Mouse (Mus musculus): ENCODE measurements around the gene Usp15.

Usp15 gene

GRCm38 (mm10) chr10:123175771-123176170 is 21.0 kb downstream of the Usp15 start:
- no peak for DNase-seq (ENCODE audit: low spot score)

- DNase-seq (ENCODE audit: low spot score): no peak
Measured at GRCm38 (mm10) chr10:123170898-123171297, 25.9 kb downstream of the Usp15 start.

GRCm38 (mm10) chr10:123165542-123165941 is 31.3 kb downstream of the Usp15 start:
- DNase-seq (ENCODE audit: low spot score): no peak

DNA sequence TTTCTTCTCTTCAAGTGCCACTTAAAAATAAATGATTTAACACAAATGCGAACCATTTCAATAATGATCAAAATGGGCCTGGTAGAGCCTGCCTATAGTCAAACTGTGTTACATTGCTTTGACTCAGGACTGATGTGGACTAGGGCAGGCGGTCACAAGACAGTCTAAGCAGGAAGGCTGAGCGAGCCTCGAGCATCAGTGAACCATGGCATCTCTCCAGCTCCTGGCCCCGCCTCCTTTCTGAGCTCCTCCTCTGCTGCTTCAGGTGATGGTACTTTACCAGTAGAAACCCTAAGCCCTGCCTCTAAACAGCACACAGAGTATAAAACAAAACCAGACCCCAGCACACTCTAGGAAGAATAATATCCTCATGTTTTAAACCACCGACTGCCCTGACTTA is 36.3 kb downstream of the Usp15 start:
- no peak for DNase-seq (ENCODE audit: low spot score)

DNA sequence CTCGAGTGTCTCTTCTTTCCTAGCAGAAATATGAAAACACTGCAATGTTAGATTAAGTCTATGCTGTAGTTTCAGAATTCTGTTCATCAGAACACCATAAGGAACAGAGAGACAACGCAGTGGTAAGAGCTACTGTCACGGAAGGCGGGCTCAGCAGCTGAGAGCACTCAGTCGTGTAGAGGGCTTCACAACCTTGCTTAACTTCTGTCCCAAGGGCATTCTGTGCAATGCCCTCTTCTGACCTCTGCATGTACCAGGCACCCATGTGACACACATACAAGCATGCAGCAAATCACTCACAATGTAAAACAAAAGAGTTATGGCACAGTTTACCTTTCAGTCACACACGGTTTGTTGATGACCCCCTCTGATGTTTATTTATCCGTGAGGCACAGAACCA is 37.5 kb downstream of the Usp15 start:
- DNase-seq (ENCODE audit: low spot score): no peak

- DNase-seq (ENCODE audit: low spot score): no peak
Measured at GRCm38 (mm10) chr10:123156392-123156791, 40.4 kb downstream of the Usp15 start.

DNA sequence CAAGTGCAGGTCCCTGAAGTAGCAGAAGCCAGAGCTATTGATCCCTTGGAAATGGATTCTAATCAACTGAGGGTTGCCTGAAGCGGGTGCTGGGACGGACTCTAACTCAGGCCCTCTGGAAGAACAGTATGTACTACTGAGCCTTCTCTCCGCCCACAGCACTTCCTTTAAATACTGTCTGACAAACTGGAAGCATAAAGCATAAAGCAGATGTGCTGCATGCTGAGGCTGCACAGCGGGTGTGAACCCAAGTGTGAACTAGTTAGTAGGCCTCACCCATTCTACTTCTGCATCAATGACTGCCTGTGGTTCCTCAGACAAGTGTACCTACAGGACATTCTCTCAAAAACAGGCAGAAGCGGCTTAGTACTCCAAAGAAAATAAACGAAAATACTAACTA is 41.0 kb downstream of the Usp15 start:
- DNase-seq (ENCODE audit: low spot score): no peak

DNA sequence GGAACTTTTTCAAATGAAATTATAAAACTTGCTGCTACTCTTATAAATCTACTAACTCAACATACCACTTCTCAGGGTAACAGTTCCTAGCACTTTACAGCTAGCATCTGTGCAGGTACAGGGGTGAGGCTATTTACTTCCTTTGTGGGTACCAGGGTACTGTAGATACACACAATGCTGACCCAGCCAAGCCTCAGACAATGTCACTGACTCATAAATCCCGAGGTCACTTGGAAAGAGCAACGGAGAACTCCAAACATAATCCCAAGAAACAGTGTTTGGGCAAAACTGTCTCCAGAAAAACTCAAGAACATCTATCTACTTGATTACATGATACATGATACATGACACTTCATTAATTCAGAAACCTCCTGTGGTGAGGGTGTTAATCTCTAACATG is 43.5 kb downstream of the Usp15 start:
- no peak for DNase-seq (ENCODE audit: low spot score)

GRCm38 (mm10) chr10:123148025-123148814 is 48.6 kb downstream of the Usp15 start:
- DNase-seq (ENCODE audit: low spot score): no peak

- no peak for DNase-seq (ENCODE audit: low spot score)
Measured at GRCm38 (mm10) chr10:123147180-123147579, 49.6 kb downstream of the Usp15 start.

GRCm38 (mm10) chr10:123146349-123146748 is 50.4 kb downstream of the Usp15 start:
- DNase-seq (ENCODE audit: low spot score): no peak

DNA sequence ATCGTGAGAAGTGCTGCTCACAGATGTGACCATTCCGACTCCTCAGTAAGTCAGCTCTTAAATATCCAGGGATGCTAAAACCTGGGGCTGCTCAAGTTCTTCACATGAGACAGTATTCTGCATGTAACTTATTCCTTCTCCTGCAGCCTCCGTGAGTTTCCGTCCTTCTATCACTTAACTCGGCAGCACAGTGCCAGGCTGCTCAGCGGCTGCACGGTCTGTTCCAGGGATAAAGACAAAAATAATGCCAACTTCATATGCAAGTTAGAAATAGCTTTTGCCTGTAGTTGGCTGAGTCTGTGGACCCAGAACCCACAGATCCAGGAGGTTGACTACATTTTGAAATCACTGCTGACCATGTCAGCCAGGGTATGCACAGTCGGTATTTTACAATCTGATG is 52.5 kb downstream of the Usp15 start:
- no peak for DNase-seq (ENCODE audit: low spot score)

DNA sequence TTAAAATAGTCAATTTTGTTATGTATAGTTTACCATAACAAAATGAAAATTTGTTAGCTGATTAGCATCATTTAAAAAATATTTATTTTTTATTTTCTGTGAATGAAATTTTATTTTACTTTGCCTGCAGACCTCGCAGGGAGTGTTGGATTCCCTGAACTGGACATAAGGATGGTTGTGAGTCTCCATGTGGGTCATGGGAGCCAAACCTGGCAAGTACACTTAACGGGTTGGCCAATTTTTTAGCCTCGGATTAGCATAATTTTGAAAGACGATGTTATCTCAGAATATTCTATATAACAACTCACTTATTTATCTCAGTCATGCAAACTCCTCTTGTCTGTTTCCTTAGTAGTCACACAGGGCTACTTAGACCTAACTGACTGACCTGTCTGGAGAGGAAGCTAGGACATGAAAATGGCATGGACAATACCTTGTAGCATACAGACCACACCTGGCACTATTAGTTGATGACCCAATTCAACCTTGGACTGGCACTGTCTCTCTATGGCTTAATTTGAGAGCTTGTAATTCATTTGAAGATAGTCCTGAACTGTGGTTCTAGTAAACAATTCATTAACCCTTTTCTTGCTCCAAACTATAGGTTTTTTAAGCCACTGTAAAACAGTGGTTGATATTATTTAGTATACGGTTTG is 54.3 kb downstream of the Usp15 start:
- DNase-seq (ENCODE audit: low spot score): no peak

DNA sequence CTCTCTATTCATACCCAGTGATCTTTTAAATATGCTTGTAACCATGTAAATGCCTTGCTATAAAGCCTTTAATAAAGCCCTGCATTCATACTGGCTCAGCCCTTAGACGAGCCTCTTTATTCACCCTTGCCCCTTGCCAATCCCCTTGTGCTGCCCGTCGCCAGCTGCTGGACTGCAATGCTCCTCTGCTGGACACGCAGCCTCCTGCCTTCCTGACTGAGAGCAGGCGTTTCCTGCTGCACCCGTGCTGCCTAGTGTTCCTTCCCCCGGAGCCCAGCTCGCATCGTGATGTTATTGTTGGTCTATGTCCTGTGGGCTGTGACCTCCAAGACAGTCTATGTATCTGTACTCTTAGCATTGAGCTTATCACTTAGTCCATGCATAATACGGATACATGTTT is 61.0 kb downstream of the Usp15 start:
- no peak for DNase-seq (ENCODE audit: low spot score)

DNA sequence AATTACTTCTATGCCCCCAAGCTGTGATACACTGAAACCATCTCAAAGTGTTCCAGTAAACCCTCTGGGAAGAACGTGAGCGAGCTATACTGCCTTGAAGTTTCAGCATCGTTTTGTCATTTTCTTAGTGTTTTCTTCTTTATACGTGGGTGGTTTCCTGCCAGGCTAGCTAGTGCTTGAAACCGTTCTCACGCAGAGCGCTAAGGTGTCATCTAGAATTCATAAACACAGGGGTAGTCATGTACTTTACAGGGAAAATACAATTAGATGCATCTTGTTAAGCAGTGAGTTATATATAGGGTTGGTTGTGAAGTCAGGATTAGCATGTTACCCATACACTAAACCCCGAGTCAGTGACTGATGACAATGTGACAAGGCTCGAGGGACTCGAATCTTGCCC is 65.3 kb downstream of the Usp15 start:
- no peak for DNase-seq (ENCODE audit: low spot score)

DNA sequence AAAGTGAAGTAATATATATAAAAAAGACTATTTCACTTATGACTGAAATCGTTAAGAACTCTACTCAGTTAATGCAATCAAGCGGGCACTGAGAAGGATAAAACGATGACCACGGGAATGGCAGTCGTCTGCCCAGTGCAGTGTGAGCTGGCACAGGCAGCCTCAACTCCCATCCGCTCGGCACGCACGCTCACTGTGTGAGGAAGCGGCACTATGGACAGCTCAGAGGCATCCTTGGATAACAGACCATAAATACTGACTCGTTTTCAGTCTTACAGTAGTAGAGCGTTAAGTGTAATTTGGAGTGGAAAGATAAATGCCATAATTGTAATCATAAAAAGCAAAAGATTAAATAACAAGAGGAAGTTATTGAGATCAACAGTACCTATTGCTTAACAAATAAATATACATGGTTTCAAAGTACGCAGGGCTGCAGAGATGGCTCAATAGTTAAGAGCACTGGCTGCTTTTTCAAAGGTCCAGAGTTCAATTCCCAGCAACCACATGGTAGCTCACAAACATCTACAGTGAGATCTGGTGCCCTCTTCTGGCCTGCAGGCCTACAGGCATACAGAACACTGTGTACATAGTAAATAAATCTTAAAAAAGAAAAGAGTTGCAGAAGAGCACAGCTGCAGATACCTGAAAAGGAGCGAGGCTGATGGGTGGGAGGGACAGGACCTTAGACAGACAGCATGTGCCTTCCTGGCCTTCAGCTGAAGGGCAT is 76.0 kb downstream of the Usp15 start:
- DNase-seq (ENCODE audit: low spot score): no peak

DNA sequence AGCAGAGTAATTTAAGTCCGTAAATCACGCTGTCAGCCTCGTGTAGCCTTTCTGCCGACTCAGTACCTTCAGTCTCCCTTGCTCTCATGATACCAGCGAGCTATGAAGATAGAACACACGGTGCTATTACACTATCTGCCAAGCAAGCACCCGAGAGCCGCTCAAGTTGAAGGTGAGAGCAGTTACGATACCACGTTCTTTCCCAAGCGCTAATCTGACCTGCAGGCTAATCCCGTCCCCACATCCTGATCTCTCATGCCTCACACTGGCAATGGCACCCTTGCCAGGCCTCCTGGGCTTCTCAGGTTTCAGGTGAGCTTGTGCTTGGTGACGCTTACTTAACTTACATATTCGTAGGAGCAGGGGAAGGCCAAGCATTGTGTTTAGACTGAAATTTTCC is 79.9 kb downstream of the Usp15 start:
- no peak for DNase-seq (ENCODE audit: low spot score)

GRCm38 (mm10) chr10:123113466-123113865 is 83.3 kb downstream of the Usp15 start:
- no peak for DNase-seq (ENCODE audit: low spot score)

- DNase-seq (ENCODE audit: low spot score): no peak
Measured at GRCm38 (mm10) chr10:123112787-123113168, 84.0 kb downstream of the Usp15 start.

GRCm38 (mm10) chr10:123112056-123112786 is 84.6 kb downstream of the Usp15 start:
- no peak for DNase-seq (ENCODE audit: low spot score)

DNA sequence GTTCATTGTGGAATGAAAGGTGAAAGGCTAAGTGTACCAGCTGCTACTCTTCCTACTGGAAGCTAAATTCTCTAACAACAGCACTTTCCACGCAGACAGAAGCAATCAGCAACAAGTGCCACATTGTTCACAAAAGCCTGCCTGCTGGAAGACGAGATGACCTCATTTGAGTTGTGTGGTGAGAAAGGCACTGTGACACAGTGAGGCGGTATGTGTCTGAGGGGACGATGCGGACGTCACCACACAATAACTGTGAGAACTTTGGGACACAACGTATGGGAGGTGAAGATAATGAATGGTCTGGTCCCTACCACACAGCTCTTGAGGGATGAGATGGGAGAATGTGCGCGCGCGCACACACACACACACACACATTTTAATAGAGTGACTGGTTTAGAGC is 86.2 kb downstream of the Usp15 start:
- DNase-seq (ENCODE audit: low spot score): no peak

DNA sequence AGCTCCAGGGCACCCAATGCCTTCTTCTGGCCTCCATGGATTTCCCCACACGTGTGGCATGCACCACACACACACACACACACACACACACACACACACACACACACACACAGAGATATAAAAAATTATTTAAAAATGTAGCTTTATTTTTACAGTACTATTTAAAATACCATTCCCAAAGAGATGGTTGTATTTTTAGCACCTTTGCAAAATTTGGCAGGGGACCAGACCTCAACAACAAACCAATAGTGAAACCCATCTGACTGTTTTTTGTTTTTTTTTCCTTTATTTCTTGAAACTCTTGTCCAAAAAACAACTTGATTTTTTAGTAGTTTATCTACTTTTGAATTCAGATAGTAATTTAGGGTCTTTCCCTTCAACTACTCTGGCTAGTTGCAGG is 88.3 kb downstream of the Usp15 start:
- no peak for DNase-seq (ENCODE audit: low spot score)

- DNase-seq (ENCODE audit: low spot score): no peak
Measured at GRCm38 (mm10) chr10:123108121-123108520, 88.7 kb downstream of the Usp15 start.

Measured in urinary bladder, postnatal 25 days (tissue).